Mouse (Mus musculus): ENCODE data around the gene Tcte2. TPM values are rescaled to one million over a fixed set of nuclear protein-coding genes. Genes with fewer than 3 reads are reported as not detected.
"Not testable (repeated sequence)": the region's sequence is repeated elsewhere in the genome, so short reads cannot be mapped to it uniquely, and the experiment has no call there.

Gene Tcte2
- 1 to 10 TPM; 1.5 to 1.8 TPM for total RNA-seq (2021)
- long read RNA-seq, experiment 1, result 0 reads
- long read RNA-seq, experiment 2, result 0 reads

DNA sequence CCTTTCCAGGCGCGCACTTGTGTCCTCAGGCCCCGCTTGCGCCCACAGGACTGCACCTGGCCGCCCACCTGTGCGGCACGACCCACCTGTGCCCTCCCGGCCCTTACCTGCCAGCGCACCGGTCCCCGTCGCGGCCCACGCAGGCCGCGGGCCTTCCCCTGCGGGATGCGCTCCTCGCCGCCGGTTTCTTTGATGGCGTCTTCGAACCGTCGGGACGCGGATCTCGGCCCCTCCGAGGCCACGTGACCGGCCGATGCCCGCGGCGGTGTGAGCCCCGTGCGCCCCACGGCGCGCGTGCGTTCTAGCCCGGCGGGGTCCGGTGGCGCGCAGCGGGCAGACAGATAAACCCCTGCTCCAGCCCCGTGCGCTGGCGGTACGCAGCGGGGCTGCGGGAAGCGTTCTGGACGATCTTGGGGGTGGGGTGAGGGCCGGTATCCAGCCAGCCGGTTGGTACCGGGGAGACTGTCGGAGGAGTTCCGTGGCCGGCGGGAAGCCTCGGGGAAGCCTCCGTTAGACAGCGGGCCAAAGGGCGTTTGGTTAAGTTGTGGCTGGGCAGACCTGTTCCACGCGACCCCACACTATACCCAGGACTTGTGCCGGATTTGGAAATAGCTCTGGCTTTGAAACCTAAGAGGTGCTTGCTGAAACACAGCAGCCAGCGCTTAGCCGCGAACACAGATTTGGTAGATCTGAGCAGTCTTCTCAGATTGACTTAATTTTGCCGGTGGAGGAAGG lies at the start of gene Tcte2:
Gene Tcte2 (minus strand): TSS at position 647 of the 735 bp plus-strand sequence.
- DNase-seq (ENCODE audit: low spot score), result peak; percentile 42

DNA sequence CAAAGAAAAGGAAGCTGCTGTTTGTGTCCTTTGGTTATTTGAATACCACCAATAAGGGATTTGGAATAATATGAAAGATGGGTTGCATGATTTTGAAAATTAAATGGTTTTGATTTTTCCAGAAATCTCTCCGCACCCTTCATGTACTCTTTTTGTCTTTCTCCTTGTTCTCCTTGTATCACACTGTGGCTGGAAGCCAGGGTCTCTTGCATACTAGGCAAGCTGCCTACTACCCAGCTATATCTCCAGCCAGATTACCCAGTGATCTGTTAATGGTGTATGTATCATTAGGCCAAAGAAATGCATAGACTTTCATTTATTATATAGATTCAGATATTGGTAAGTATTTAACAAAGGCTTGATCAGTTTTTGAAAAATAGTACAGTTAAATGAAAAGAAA lies 44.4 kb upstream of the Tcte2 start:
- DNase-seq (ENCODE audit: low spot score), result no peak

DNA sequence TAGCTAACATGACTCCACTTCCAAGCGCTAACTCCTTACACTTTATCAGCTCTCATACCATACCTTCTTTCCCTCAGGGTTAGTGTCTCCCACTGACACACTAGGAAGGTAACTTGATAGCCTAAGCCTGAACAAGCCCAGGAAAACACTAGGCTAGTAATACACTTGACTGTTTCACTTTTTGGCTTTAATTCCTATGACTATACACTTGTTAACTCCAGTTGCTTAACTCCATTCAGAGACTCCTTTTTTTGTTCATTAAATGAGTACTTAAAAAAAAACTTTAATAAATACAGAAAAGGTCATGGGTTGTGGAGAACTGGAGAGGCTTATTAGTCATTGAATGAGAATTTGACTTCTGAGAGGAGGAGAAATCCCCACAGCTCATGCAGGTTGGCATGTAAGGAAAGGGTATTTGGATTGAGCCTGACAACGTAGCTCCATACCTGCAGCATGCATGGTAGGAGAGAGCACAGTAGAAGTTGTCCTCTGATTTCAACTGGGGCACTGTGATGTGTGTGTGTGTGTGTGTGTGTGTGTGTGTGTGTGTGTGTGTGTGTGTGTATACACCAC lies 41.3 kb upstream of the Tcte2 start:
- no peak for DNase-seq (ENCODE audit: low spot score)

DNA sequence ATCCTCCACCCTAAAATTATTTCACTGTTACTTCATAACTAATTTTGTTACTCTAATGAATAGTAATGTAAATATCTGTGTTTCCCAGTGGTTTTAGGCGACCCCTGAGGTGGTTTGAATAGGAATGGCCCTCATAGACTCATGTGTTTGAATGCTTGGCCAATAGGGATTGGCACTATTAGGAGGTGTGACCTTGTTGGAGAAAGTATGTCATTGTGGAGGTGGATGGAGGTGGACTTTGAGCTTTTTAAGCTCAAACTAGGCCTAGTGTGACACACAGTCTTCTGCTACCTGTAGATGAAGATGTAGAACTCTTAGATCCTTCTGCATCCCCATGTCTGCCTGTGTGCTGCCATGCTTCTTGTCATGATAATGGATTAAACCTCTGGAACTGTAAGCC lies 36.1 kb upstream of the Tcte2 start:
- DNase-seq (ENCODE audit: low spot score), result no peak

DNA sequence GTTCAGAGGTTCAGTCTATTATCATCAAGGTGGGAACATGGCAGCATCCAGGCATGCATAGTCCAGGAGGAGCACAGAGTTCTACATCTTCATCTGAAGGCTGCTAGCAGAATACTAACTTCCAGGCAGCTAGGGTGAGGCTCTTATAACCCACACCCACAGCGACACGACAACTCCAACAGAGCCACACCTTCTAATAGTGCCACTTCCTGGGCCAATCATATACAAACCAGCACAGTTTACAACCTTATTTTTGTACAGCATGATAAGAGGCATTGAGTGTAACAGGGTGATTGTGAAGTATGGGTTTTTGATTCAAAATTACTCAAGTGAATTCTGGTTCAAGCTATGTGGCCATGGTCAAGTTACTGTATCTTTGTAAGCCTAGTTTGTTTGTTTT lies 28.4 kb upstream of the Tcte2 start:
- DNase-seq (ENCODE audit: low spot score), result not testable (repeated sequence)

DNA sequence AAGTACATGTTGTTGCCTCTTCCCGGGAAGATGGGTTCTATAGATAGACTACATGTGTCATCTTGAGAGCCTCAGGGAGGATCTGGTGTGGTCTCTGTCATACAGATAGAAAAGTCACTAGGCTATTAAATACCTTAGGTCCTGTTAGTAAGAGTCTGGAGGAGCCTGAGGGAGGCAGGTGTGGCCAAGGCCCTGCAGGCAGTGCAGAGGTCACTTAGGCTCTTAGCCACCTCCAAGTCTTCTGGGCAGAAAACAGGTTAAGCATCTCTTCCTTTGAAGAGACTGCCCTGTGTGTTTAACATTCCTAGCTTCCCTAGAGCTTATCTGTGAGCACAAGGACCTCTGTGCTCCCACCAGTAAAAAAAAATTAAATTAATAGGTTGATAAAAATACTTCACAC lies 21.8 kb upstream of the Tcte2 start:
- no peak for DNase-seq (ENCODE audit: low spot score)

DNA sequence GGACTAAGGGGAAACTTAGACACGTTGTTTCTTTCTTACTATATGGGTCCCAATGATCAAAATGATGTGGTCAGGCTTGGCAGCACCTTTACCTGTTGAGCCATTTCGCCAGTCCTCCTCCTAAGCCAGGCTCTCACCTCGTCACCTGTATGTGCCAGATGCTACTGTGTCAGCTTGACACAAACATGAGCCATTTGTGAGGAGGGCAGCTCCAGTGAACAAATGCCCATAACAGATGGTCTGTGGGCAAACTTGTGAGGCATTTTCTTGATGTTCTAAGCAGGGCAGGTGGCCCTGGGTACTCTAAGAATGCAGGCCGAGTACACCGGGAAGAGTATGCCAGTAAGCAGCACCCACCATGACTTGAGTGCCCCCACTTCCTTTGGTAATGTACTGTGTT lies 20.3 kb upstream of the Tcte2 start:
- no peak for DNase-seq (ENCODE audit: low spot score)

DNA sequence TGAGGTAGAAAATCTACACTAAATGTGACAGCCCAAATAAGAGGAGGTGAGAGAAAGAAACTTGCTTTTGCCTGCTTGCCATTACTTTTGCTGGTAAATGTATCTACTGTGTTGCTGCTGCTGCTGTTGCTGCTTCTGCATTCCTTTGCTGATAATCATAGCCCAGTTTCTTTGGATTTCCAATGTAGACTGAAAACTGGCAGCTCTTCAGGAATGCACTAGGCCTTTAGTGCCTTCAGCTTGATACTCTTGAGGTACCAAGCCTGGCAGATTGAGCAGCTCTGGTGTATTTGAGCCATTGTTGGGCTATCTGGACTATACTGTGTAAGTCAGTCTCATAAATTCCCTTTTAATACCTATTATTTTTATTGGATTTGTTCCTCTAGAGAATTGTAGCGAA lies 17.2 kb upstream of the Tcte2 start:
- DNase-seq (ENCODE audit: low spot score), result no peak

DNA sequence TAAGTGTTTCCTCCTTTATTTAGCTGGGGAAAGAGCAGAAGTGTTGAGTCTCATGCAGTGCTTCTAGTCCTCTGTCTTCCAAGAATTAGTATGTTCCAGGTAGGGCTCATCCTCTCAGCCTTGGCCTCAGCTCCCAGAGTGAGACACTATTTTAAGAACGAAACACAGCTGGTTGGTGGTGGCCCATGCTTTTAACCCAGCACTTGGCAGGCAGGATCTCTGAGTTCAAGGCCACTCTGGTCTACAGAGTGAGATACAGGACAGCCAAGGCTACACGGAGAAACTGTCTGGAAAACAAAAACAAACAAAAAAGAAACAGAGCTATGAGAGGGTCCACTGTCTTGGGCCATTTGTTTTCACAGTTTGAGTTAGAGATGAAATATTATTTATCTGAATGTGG lies 16.1 kb upstream of the Tcte2 start:
- no peak for DNase-seq (ENCODE audit: low spot score)

DNA sequence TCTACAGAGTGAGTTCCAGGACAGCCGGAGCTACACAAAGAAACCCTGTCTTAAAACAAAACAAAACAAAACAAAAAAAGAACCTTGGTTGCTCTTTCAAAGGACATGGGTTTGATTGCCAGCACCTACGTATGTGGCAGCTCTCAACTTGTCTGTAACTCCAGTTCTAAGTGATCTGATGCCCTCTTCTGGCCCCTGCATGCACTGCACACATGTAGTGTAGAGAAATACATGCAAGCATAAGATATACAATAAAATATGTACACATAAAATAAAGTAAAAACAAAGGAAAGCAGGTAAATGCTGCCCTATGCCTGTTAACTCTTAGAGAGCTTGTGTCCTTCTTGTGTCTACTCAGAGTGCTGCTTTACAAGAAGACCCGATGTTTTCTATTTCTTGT lies 7.6 kb upstream of the Tcte2 start:
- DNase-seq (ENCODE audit: low spot score), result no peak

DNA sequence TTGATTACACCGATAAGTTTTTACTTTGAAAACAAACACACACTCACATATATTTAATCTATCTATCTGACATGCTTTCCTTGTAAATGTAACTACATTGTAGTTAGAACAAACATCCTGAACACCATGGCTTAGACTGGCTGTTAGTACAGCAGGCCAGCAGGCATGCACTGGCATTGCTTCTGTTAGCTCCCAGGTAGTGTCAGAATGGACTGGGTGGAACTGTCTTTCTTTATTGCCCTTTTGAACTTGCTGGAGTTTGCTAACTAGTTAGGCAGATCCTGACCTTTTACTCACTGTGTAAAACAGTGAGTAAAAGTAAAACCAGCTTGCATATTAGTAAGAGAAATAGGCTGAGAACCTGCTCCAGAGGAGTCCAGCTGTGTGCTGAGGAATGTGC lies 6.9 kb upstream of the Tcte2 start:
- DNase-seq (ENCODE audit: low spot score), result no peak

DNA sequence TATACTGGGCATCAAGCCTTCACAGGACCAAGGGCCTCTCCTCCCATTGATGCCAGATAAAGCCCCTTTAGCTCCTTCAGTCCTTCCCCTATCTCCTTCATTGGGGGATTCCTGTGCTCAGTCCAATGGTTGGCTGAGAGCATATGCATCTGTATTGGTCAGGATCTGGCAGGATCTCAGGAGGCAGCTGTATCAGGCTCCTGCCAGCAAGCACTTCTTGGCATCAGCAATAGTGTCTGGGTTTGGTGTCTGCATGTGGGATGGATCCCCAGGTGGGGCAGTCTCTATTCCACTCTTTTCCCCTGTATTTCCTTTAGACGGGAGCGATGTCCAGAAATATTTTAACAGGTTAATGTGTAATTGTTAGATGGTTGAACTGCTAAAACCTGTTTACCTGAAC lies 3.3 kb upstream of the Tcte2 start:
- peak; percentile 56 for DNase-seq (ENCODE audit: low spot score)

DNA sequence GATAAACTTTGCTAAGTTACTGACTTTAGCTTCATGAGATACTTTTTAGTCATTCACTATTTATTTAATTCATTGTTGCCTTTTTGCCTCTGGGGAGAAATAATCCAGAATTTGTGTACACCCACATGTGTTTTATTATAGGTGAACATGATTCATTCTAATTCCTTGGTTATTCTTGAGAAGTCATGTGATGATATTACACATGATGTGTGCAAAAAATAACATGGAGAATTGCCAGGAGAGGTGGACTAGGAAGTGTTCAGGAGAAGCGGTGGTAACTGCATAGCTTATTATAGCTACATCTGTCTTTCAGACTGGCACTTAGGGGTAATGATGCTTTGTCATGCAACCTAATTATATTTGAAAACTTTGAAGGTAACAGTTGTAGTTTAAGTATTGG lies 2.2 kb upstream of the Tcte2 start:
- no peak for DNase-seq (ENCODE audit: low spot score)

DNA sequence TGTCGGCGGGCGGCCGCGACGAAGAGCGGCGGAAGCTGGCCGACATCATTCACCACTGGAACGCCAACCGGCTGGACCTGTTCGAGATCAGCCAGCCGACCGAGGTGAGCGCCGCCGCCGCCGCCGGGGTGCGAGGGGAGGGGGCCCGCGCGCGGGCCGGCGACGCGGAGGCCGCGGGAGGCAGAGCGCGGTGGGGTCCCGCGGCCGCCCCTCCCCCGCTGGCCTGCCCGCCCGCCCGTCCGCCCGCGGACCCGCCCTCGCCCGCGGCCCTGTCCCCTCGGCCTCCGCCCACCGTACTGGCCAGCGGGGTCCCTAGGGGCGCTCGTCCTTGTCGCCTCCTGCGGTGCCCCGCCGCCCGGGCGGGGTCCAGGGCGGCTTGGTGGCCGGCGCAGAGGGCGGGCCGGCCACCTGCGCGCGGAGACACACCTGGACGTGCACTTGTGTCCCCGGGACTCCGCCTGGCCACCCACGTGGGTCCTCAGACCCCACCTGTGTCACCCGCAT lies 898 bp downstream of the Tcte2 start:
- DNase-seq (ENCODE audit: low spot score), result no peak

DNA sequence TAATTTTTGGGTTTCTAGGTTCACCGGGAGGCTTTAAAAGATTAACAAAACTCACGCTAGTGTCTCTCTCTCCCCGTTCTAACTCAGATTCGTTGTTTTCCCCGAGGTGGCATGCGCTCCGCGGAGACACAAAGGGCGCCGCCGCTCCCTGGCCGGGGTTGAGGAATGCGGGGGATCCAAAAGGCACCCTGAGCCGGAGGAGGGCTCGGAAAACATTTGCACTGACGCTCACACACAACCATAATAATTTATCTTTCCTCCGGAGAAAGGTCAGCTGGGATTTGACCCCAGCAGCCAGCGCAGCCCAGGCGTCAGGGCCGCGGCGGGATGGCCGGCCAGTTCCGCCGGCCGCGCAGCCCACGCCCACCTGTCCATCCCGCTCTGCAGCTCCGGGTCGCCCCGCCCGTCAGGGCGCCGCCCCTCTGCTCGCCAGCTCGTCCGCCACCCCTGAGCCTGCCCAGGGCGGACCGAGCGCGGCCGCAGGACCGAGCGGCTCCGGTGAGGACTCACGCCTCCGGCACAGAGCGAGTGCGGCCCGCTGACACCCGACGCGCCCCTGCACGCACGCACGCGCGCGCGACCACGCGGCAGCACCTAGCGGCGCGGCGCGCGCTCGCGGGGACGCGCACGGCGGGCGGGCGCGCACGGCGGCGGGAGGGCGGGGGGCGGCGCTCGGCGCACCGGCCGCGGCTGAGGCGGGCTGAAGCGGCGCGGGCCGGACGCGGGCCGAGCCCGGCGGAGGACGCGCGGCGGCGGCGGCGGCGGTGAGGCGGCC lies 1.6 kb downstream of the Tcte2 start, which contains the start of gene Afdn:
Gene Afdn (plus strand): TSS at position 687 of the 775 bp plus-strand sequence.
- peak; percentile 73 for DNase-seq (ENCODE audit: low spot score)

DNA sequence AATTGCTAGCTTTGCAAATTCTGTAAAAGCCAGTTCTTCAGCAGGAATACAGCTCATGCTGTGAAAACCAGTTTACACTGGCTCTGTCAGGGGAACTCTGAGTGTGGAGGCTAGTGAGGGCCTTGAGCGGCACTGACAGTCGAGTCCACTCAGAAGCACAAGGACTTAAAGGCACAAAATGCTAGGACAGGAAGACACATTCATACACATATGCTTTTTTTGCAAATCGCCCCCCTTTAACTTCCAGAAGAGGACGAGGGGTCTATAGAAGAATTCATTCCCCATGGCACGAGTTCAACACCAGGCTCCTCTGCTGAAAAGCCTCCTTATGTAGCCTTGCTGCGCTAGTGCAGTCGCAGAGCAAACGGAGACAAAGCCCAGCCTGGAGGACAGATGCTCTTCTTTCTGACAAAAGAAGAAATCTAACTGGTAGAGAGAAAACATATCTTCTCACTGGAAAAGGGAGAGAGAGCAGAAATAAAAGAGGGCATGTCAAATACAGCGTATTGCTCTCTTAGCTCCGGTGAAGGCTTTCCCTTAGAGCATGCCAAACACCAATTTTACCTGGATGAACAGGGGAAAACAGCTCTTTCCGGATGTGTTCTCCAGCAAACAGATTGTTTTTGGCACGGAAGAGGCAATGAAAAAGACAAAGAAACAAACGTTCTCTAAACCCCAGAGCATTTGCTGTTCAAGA lies 2.3 kb downstream of the Tcte2 start:
- DNase-seq (ENCODE audit: low spot score), result no peak

DNA sequence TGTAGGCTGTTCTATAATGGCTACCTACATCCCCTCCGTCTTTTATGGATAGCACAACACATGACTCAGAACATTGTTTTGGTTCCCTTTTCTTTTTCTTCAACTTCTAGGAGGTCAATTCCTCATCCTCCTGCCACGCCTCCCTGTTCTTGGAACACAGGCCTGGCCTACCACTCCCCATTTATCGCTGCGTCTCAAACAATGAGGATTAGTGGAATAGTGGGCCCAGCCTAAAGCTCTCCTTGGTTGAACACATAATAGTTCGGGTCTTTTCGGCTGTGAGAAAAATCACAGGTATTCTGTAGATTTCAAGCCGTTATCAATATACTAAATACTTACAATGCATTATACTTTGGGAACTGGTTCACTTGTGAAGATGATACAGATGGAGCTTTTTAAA lies 3.0 kb downstream of the Tcte2 start:
- DNase-seq (ENCODE audit: low spot score), result no peak

DNA sequence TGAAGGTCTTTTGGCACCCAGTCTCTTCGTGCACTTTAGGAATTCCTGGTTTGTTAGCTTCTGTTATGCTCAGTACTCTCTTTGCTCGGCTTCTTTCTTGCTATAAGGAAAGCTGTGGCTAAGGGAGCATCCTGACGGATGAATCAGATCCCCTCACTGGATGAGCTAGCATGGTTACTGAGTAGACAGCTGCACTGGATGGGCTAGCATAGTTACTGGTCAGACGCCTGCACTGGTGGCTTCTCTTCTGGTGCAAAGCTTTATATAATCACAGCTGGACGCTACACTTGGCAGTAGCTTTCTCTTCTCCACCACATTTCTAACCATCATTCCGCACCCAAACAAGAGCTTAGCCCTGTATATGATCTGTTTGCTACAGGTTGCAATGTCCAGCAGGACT lies 6.7 kb downstream of the Tcte2 start:
- no peak for DNase-seq (ENCODE audit: low spot score)

DNA sequence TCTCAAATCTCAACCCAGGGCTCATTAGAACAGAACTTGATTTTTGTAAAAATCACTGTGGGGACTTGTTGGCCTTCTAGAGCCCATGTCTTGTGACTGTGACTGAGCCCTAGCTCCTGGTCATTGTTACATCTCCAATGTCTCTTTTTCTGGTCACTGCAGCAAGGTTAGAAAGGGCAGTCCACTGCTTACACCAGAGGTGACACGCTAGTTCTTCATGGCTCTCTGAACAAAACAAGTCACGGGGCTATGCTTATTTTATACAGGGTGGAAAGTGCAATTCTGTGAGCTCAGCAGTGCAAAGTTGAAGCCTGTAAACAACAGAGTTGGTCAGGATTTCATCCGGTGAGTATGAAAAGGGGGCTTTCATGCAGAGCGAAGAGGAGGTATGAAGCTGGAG lies 7.7 kb downstream of the Tcte2 start:
- DNase-seq (ENCODE audit: low spot score), result no peak

DNA sequence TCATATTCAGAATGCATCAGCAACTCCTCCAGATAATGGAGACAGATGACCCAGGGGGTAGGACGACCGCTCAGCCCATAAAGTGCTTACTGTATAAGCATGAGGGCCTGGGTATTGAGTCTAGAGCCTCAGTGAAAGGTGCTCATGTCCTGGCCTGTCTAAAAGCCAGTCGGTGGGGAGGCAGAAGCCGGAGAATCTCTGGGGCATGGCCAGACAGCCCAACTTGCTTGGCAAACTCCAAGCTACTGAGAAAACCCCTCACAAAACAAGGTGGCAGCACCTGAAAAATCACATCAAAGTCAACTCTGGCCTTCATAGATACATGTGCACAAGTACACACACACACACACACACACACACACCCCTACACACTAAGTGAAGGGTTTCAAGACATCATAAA lies 12.6 kb downstream of the Tcte2 start:
- DNase-seq (ENCODE audit: low spot score), result no peak

DNA sequence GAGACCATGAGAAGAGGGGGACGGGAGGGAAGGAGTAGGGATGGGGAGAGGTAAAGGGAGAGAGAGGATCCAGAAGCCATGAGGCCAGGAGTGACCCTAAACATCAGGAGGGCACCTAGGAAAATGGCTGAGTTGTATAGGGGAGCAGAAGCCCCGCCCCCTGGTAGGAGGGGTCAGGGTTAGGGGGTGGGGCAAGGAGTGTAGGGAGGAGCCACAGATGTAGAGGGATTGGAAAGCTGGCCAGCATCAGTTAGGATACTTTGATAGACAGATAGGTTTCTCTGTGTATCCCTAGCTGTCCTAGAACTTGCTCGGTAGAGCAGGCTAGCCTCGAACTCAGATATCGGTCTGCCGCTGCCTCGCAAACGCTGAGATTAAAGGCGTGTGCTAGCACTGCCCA lies 13.9 kb downstream of the Tcte2 start:
- DNase-seq (ENCODE audit: low spot score), result no peak

DNA sequence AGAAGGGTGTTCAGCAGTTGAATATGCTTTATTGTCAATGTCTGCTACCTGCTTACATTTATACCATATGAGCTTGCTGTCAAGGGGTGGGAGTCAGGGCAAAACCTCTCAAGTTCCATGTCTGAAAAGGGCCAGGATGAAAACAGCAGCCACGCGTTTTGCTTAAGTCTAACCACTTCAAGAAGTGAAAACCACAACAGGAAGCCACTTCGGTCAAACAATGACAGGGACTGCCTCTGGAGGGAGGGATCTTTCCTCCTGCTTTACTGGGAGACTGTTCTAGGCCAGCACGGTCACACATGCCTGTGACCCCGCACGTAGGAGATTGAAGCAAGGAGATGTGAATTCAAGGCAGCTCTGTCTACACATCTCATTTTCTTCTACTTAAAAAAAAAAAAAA lies 15.3 kb downstream of the Tcte2 start:
- DNase-seq (ENCODE audit: low spot score), result no peak

Measured in gastrocnemius, adult 18-20 months (tissue).